Mouse (Mus musculus) G1E (cell line): Measurements from ENCODE around the gene Dnah8.

ENCODE experiments used
- CTCF ChIP-seq: IDR thresholded peaks from 2 replicates; pipeline ENCODE4 v1.5.1; 2012; ENCODE audit warnings: low read depth, low read length, inconsistent platforms, mixed read lengths
- GATA1 ChIP-seq: IDR thresholded peaks from 2 replicates; pipeline ENCODE4 v1.6.1; 2012; ENCODE audit warnings: borderline replicate concordance, low read length, inconsistent platforms, mixed read lengths
- TAL1 ChIP-seq: conservative IDR thresholded peaks from 2 replicates; pipeline ENCODE4 v1.6.1; 2012; ENCODE audit warnings: low read depth, low read length, inconsistent platforms, mixed read lengths

- TF ChIP-seq GATA1 = no peak
- TF ChIP-seq CTCF = no peak
- TF ChIP-seq TAL1 = no peak
Observed at GRCm38 (mm10) chr17:30912536-30912935, 288.4 kb downstream of the Dnah8 start.
